Mouse (Mus musculus) cerebellum, adult 9-11 months (tissue): ENCODE results near the gene Fbxw21.

ENCODE experiments used
- DNase-seq: peaks from one replicate; pipeline ENCODE4 v3.0.0; 2022

Gene Fbxw21

GRCm38 (mm10) chr9:109110240-109110639 lies 51.6 kb downstream of the Fbxw21 start:
- no peak for DNase-seq

GRCm38 (mm10) chr9:109107341-109107740 lies 54.5 kb downstream of the Fbxw21 start:
- DNase-seq, result no peak

GRCm38 (mm10) chr9:109105648-109106047 lies 56.2 kb downstream of the Fbxw21 start:
- no peak for DNase-seq

GRCm38 (mm10) chr9:109105011-109105410 lies 56.8 kb downstream of the Fbxw21 start:
- DNase-seq, result no peak

GRCm38 (mm10) chr9:109104083-109104482 lies 57.8 kb downstream of the Fbxw21 start:
- DNase-seq, result no peak

GRCm38 (mm10) chr9:109103250-109103649 lies 58.6 kb downstream of the Fbxw21 start:
- DNase-seq, result no peak

GRCm38 (mm10) chr9:109102541-109102940 lies 59.3 kb downstream of the Fbxw21 start:
- DNase-seq, result no peak

GRCm38 (mm10) chr9:109101933-109102445 lies 59.9 kb downstream of the Fbxw21 start:
- no peak for DNase-seq

GRCm38 (mm10) chr9:109100307-109100928 lies 61.4 kb downstream of the Fbxw21 start:
- no peak for DNase-seq

- no peak for DNase-seq
These were observed 62.9 kb downstream of the Fbxw21 start for GRCm38 (mm10) chr9:109098969-109099368.

GRCm38 (mm10) chr9:109098366-109098765 lies 63.5 kb downstream of the Fbxw21 start:
- no peak for DNase-seq

- peak; percentile 72 for DNase-seq
These were observed 64.0 kb downstream of the Fbxw21 start for GRCm38 (mm10) chr9:109097831-109098230.

GRCm38 (mm10) chr9:109097291-109097690 lies 64.5 kb downstream of the Fbxw21 start:
- DNase-seq, result no peak

- DNase-seq, result no peak
These were observed 65.0 kb downstream of the Fbxw21 start for GRCm38 (mm10) chr9:109096856-109097255.

- DNase-seq, result peak; percentile 42
These were observed 65.6 kb downstream of the Fbxw21 start for GRCm38 (mm10) chr9:109096251-109096661.

- DNase-seq, result peak; percentile 65
These were observed 66.5 kb downstream of the Fbxw21 start, which contains the start of gene Plxnb1 for GRCm38 (mm10) chr9:109095137-109095982. Gene Plxnb1 (plus strand): TSS chr9:109095389.

- no peak for DNase-seq
These were observed 67.2 kb downstream of the Fbxw21 start for GRCm38 (mm10) chr9:109094553-109095136.

- DNase-seq, result no peak
These were observed 67.9 kb downstream of the Fbxw21 start for GRCm38 (mm10) chr9:109093786-109094552.

- no peak for DNase-seq
These were observed 69.0 kb downstream of the Fbxw21 start for GRCm38 (mm10) chr9:109092799-109093198.

GRCm38 (mm10) chr9:109091802-109092201 lies 70.0 kb downstream of the Fbxw21 start:
- DNase-seq, result no peak

GRCm38 (mm10) chr9:109090446-109090845 lies 71.4 kb downstream of the Fbxw21 start:
- no peak for DNase-seq
